Mouse (Mus musculus) stomach, postnatal 0 days (tissue): ENCODE results near the gene Atp5j. TPM values are rescaled to one million over a fixed set of nuclear protein-coding genes. Genes with fewer than 3 reads are reported as not detected.

Experiments
- ATAC-seq: fragments of 200-750 bp; cut with Nextera tagmentation; 2 replicates; pipeline ENCODE4 v1.8.0; 2017; ENCODE audit not compliant: low FRiP score, low TSS enrichment
- DNase-seq: peaks from one replicate; pipeline ENCODE4 v3.0.0-alpha.2; 2016; ENCODE audit warnings: low spot score
- H3K27ac ChIP-seq: fragments of 300-500 bp; sonication (generic); replicated peaks from 2 replicates; pipeline ENCODE4 v1.5.1; 2014; ENCODE audit warnings: mild to moderate bottlenecking, control low read depth
- H3K27me3 ChIP-seq: fragments of 300-500 bp; sonication (generic); 2 replicates; pipeline ENCODE4 v1.6.1; 2014; ENCODE audit warnings: low read length; ENCODE audit not compliant: control insufficient read depth, insufficient read depth
- H3K36me3 ChIP-seq: fragments of 300-500 bp; sonication (generic); 2 replicates; pipeline ENCODE4 v1.6.1; 2014; ENCODE audit warnings: low read length, mixed read lengths; ENCODE audit not compliant: control insufficient read depth, insufficient read depth
- H3K4me1 ChIP-seq: fragments of 300-500 bp; sonication (generic); replicated peaks from 2 replicates; pipeline ENCODE4 v1.6.1; 2014; ENCODE audit warnings: antibody characterized with exemption; ENCODE audit not compliant: control insufficient read depth, insufficient read depth
- H3K4me2 ChIP-seq: fragments of 300-500 bp; sonication (generic); replicated peaks from 2 replicates; pipeline ENCODE4 v1.6.1; 2014; ENCODE audit warnings: low read depth, mild to moderate bottlenecking, control low read depth, moderate library complexity
- H3K4me3 ChIP-seq: fragments of 300-500 bp; sonication (generic); 2 replicates; pipeline ENCODE4 v1.5.1; 2014; ENCODE audit warnings: low read depth, low read length, control low read depth
- H3K9ac ChIP-seq: fragments of 300-500 bp; sonication (generic); 2 replicates; pipeline ENCODE4 v1.6.1; 2014; ENCODE audit warnings: mild to moderate bottlenecking, low read length, control low read depth, mixed read lengths
- H3K9me3 ChIP-seq: fragments of 300-500 bp; sonication (generic); 2 replicates; pipeline ENCODE4 v1.6.1; 2016; ENCODE audit warnings: low read length; ENCODE audit not compliant: control insufficient read depth
- CTCF ChIP-seq: IDR thresholded peaks from 2 replicates; pipeline ENCODE4 v1.5.1; 2016; ENCODE audit warnings: antibody characterized with exemption, low read depth, mild to moderate bottlenecking, moderate library complexity
- EP300 ChIP-seq: optimal IDR thresholded peaks from 2 replicates; pipeline ENCODE3; 2016; ENCODE audit warnings: antibody characterized with exemption
- WGBS: fragments of 180-500 bp; shearing (Covaris S2); extraction: QIAGEN DNeasy Blood & Tissue Kit; methylation state at CpG from one replicate; pipeline ENCODE4 v1.1.7; 2014; 5-methylcytosine and 5-hydroxymethylcytosine counted together
- polyA plus RNA-seq: library from polyadenylated mRNA; unstranded; fragments of >200 nt; fragmentation: Nextera tagmentation; extraction: Ambion mirVana; gene quantifications from 2 replicates; pipeline ENCODE4 v1.2.1, GENCODE M21; 2015

Gene Atp5j
- polyA plus RNA-seq, 1 experiment from 2014 or later = 984 TPM

DNA sequence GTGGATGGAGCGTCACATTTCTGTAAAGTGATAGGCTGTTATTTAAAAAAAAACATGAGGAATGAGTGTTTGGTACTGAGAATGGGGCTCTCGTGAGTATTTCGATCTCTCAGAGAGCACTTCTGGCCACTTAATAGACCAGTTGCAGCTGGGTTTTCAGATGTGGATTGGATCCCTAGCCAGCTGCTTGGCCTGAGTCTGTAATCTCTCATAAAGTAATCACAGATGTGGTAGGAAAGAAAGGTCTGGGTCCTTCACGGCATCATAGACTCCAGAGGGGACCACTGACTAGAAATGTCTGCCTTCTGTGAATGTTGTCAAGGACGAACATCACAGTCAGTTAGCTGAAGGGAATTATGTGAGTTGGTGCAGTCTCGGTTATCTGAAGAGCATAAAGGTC is 57.0 kb downstream of the Atp5j start:
- no peak overlapping the region for H3K4me3 ChIP-seq
- no peaks in the 10 kb centered on the region for H3K36me3 ChIP-seq
- ATAC-seq (no peak), DNase-seq (no peak)
- H3K9me3 ChIP-seq = no peaks in the 10 kb centered on the region
- WGBS = 82% methylated on average over 6 of the region's 6 CpGs
- TF ChIP-seq CTCF = no peak
- no peak for TF ChIP-seq EP300
- H3K27ac ChIP-seq = no peak overlapping the region
- H3K4me2 ChIP-seq = no peak overlapping the region
- H3K4me1 ChIP-seq = no peaks in the 10 kb centered on the region
- no peaks in the 10 kb centered on the region for H3K27me3 ChIP-seq
- H3K9ac ChIP-seq = no peak overlapping the region

Other genes starting within 250 kb of the Atp5j start
- 30.2 and 31.2 TPM in 2 replicates for gene Mrpl39, start 99.9 kb downstream of the Atp5j start, polyA plus RNA-seq
- gene Jam2, start 61.5 kb downstream of the Atp5j start, polyA plus RNA-seq = 6.3 and 6.4 TPM in 2 replicates
- gene Gabpa, start 700 bp downstream of the Atp5j start, polyA plus RNA-seq = 10.8 and 11.1 TPM in 2 replicates